Mouse (Mus musculus) CH12.LX (cell line): ENCODE measurements around the gene Rbfox1. TPM values are rescaled to one million over a fixed set of nuclear protein-coding genes. Genes with fewer than 3 reads are reported as not detected.

ENCODE experiments used
- DNase-seq: peaks from one replicate; pipeline ENCODE4 v3.0.0-alpha.2; 2013; ENCODE audit errors: extremely low read depth
- H3K27ac ChIP-seq: 2 replicates; pipeline ENCODE4 v1.5.1; 2012; ENCODE audit warnings: low read depth, mild to moderate bottlenecking, control low read depth, moderate library complexity; ENCODE audit not compliant: insufficient read depth
- H3K27me3 ChIP-seq: replicated peaks from 2 replicates; pipeline ENCODE3; 2012; ENCODE audit warnings: inconsistent platforms
- H3K36me3 ChIP-seq, 2 experiments: replicated peaks in 1 of 2; 2 replicates each; pipeline versions ENCODE3 to v1.6.1; 2012; ENCODE audit warnings: inconsistent platforms in 1 of 2, low read length in 1 of 2, mild to moderate bottlenecking in 1 of 2, mixed read lengths in 1 of 2, moderate library complexity in 1 of 2; ENCODE audit not compliant: control insufficient read depth in 1 of 2, insufficient read depth in 1 of 2
- H3K4me1 ChIP-seq, 2 experiments: 2 replicates each; pipeline ENCODE4 v1.6.1; 2012; ENCODE audit warnings: inconsistent platforms in 1 of 2, moderate library complexity in 1 of 2; ENCODE audit not compliant: insufficient read depth in 2 of 2, control insufficient read depth in 1 of 2
- H3K4me2 ChIP-seq: 2 replicates; pipeline ENCODE4 v1.6.1; 2012; ENCODE audit warnings: low read depth, mild to moderate bottlenecking, control low read depth; ENCODE audit not compliant: poor library complexity, insufficient read depth, severe bottlenecking
- H3K4me3 ChIP-seq, 3 experiments: fragments of 150-350 bp in 1 of 3; sonication (generic) in 1 of 3; replicated peaks in 1 of 3; 2 replicates each; pipeline versions ENCODE3 to v1.5.1; 2011 to 2012; ENCODE audit warnings: low read depth in 2 of 3, low read length in 2 of 3, mild to moderate bottlenecking in 2 of 3, moderate library complexity in 2 of 3, control low read depth in 1 of 3, improper control_type of control experiment in 1 of 3, inconsistent platforms in 1 of 3, mixed read lengths in 1 of 3; ENCODE audit not compliant: poor library complexity in 1 of 3
- H3K79me2 ChIP-seq: replicated peaks from 2 replicates; pipeline ENCODE4 v1.6.1; 2012; ENCODE audit warnings: mild to moderate bottlenecking, moderate library complexity; ENCODE audit not compliant: control insufficient read depth, poor library complexity, insufficient read depth, severe bottlenecking; ENCODE audit errors: extremely low read depth
- H3K9ac ChIP-seq: 2 replicates; pipeline ENCODE4 v1.6.1; 2012; ENCODE audit warnings: low read depth, mild to moderate bottlenecking, control low read depth, moderate library complexity; ENCODE audit not compliant: insufficient read depth
- H3K9me3 ChIP-seq: replicated peaks from 2 replicates; pipeline ENCODE3; 2012; ENCODE audit warnings: low read length, inconsistent platforms, mixed read lengths
- BHLHE40 ChIP-seq: IDR thresholded peaks from 2 replicates; pipeline ENCODE4 v1.6.1; 2011; ENCODE audit warnings: mild to moderate bottlenecking, low read depth, low read length, improper control_type of control experiment
- CTCF ChIP-seq, 2 experiments: IDR thresholded peaks in 1 of 2; conservative IDR thresholded peaks in 1 of 2; 2 replicates each; pipeline ENCODE4 v1.5.1; 2011 to 2012; ENCODE audit warnings: low read depth in 2 of 2, low read length in 2 of 2, improper control_type of control experiment in 1 of 2, inconsistent platforms in 1 of 2, mild to moderate bottlenecking in 1 of 2, moderate library complexity in 1 of 2
- EP300 ChIP-seq: IDR thresholded peaks from 2 replicates; pipeline ENCODE4 v1.6.1; 2011; ENCODE audit warnings: low read length, improper control_type of control experiment
- ETS1 ChIP-seq: conservative IDR thresholded peaks from 2 replicates; pipeline ENCODE4 v1.6.1; 2012; ENCODE audit warnings: low read depth, mild to moderate bottlenecking, inconsistent platforms, low read length, improper control_type of control experiment, moderate library complexity
- GABPA ChIP-seq: IDR thresholded peaks from 2 replicates; pipeline ENCODE4 v1.6.1; 2012; ENCODE audit warnings: low read depth, low read length, improper control_type of control experiment, inconsistent platforms; ENCODE audit not compliant: insufficient replicate concordance
- IRF4 ChIP-seq: IDR thresholded peaks from 2 replicates; pipeline ENCODE4 v1.6.1; 2014; ENCODE audit warnings: low read depth, mild to moderate bottlenecking, inconsistent platforms, low read length, improper control_type of control experiment
- JUN ChIP-seq: IDR thresholded peaks from 2 replicates; pipeline ENCODE4 v1.6.1; 2011; ENCODE audit warnings: low read depth, mild to moderate bottlenecking, low read length, improper control_type of control experiment, moderate library complexity; ENCODE audit not compliant: insufficient read depth
- KAT2A ChIP-seq: IDR thresholded peaks from 2 replicates; pipeline ENCODE4 v1.6.1; 2012; ENCODE audit warnings: low read length, improper control_type of control experiment, inconsistent platforms; ENCODE audit not compliant: insufficient replicate concordance
- MAX ChIP-seq: IDR thresholded peaks from 2 replicates; pipeline ENCODE4 v1.6.1; 2011; ENCODE audit warnings: low read length, improper control_type of control experiment
- MXI1 ChIP-seq: IDR thresholded peaks from 2 replicates; pipeline ENCODE4 v1.6.1; 2011; ENCODE audit warnings: mild to moderate bottlenecking, low read depth, low read length, improper control_type of control experiment
- NELFE ChIP-seq: IDR thresholded peaks from 2 replicates; pipeline ENCODE4 v1.6.1; 2011; ENCODE audit warnings: low read depth, low read length, improper control_type of control experiment
- NRF1 ChIP-seq: IDR thresholded peaks from 2 replicates; pipeline ENCODE4 v1.6.1; 2014; ENCODE audit warnings: low read depth, mild to moderate bottlenecking, inconsistent platforms, low read length, improper control_type of control experiment, moderate library complexity
- PAX5 ChIP-seq: IDR thresholded peaks from 2 replicates; pipeline ENCODE4 v1.6.1; 2012; ENCODE audit warnings: low read length, inconsistent platforms, mixed read lengths
- POLR2A ChIP-seq: IDR thresholded peaks from 2 replicates; pipeline ENCODE4 v1.6.1; 2011; ENCODE audit warnings: low read depth, mild to moderate bottlenecking, improper control_type of control experiment, low read length
- TBP ChIP-seq: conservative IDR thresholded peaks from 2 replicates; pipeline ENCODE4 v1.6.1; 2011; ENCODE audit warnings: low read depth, low read length, improper control_type of control experiment
- UBTF ChIP-seq: IDR thresholded peaks from 2 replicates; pipeline ENCODE4 v1.6.1; 2012; ENCODE audit warnings: low read depth, mild to moderate bottlenecking, inconsistent platforms, low read length, improper control_type of control experiment, moderate library complexity
- USF1 ChIP-seq: IDR thresholded peaks from 2 replicates; pipeline ENCODE4 v1.6.1; 2014; ENCODE audit warnings: low read depth, mild to moderate bottlenecking, inconsistent platforms, low read length, improper control_type of control experiment
- ZKSCAN1 ChIP-seq: IDR thresholded peaks from 2 replicates; pipeline ENCODE4 v1.6.1; 2012; ENCODE audit warnings: low read depth, inconsistent platforms, low read length, improper control_type of control experiment, borderline replicate concordance
- ZMIZ1 ChIP-seq: IDR thresholded peaks from 2 replicates; pipeline ENCODE4 v1.6.1; 2012; ENCODE audit warnings: low read depth, mild to moderate bottlenecking, inconsistent platforms, low read length, improper control_type of control experiment
- ZNF384 ChIP-seq: IDR thresholded peaks from 2 replicates; pipeline ENCODE4 v1.6.1; 2012; ENCODE audit warnings: low read depth, low read length, improper control_type of control experiment, inconsistent platforms
- dilution Hi-C: fragments of 300-500 bp; cut with MboI; formaldehyde crosslinking; loops from 2 replicates; pipeline ENCODE4 v1.14.3; 2020; ENCODE audit warnings: low sequenced_read_pairs; ENCODE audit not compliant: extremely low pct_unique_long_range_greater_than_20kb, extremely low pct_ligation_motif_present
- in situ Hi-C: fragments of 300-500 bp; cut with MboI; formaldehyde crosslinking; loops from 3 replicates; pipeline ENCODE4 v1.14.3; 2019; ENCODE audit warnings: low sequenced_read_pairs, low pct_ligation_motif_present, low pct_unique_long_range_greater_than_20kb, mixed read lengths
- polyA plus RNA-seq: library from polyadenylated mRNA; unstranded; fragments of >175 nt; gene quantifications from 2 replicates; pipeline ENCODE4 v1.2.1, GENCODE M21; 2012; ENCODE audit warnings: low read depth; ENCODE audit not compliant: insufficient read length
- total RNA-seq, 2 experiments: library from RNA; depleted of rRNA; stranded (reverse); fragments of 300-350 nt in 1 of 2; fragments of >200 nt in 1 of 2; gene quantifications; 2 replicates each; pipeline ENCODE4 v1.2.3; 2012 to 2014

The Rbfox1 gene
- total and polyA plus RNA-seq, 3 experiments: not detected

DNA sequence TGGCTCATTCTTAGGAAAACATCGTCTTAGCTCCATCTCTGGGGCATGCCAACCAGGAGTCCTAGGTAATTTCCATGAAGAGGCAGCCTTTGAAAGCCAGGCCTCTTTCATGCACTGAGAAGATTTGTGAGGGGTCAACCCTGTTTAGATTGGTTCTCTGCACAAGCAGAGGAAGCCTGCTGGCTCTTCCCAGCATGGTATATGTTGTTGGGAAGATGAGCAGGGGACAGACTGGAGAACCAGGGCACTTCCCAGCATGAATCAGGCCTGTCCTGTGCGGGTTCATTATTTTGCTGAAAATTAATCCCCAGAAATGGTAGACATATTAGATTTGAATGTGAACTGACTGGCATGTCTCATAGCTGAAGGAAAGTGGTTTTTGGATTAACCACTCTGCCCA, 214.4 kb downstream of the Rbfox1 start:
- in situ Hi-C loops: no loop called here
- no peaks in the 10 kb centered on the region for H3K4me1 ChIP-seq
- H3K79me2 ChIP-seq: no peaks in the 10 kb centered on the region
- DNase-seq: no peak
- H3K9ac ChIP-seq: no peak overlapping the region
- dilution Hi-C loops: no loop called here
- no peaks in the 10 kb centered on the region for H3K36me3 ChIP-seq
- H3K4me3 ChIP-seq: no peak overlapping the region
- peaks cover 87% of the 10 kb centered on the region for H3K9me3 ChIP-seq
- H3K4me2 ChIP-seq: no peak overlapping the region
- H3K27me3 ChIP-seq: no peaks in the 10 kb centered on the region
- TF ChIP-seq NELFE: no peak
- H3K27ac ChIP-seq: no peak overlapping the region

DNA sequence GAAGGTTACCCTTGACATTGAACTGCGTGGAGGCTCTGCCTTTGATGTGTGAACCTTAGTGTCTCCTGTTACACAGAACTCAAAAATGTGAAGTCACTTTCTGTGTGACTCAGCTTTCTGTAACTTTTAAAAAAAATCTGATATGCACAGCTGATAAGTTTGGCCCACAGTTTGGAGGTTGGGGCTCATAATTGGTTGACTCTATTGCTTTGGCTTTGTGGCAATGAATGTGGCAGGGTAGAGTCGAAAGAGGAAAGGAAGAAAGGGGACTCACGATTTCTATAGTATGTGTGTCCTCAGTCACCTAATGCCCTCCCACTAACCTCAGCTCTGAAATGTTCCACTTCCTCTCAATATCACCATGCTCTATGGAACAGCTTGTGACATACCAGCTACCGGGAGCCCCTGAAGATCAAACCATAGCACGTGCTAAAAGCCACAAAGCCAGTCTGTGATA, 215.3 kb downstream of the Rbfox1 start:
- DNase-seq: no peak
- in situ Hi-C loops: no loop called here
- Histone ChIP-seq H3K79me2 (no peaks in the 10 kb centered on the region), H3K4me2 (no peak overlapping the region), H3K9ac (no peak overlapping the region), H3K4me3 (no peak overlapping the region), H3K4me1 (no peaks in the 10 kb centered on the region), H3K9me3 (peaks cover 87% of the 10 kb centered on the region), H3K36me3 (no peaks in the 10 kb centered on the region), H3K27ac (no peak overlapping the region), H3K27me3 (no peaks in the 10 kb centered on the region)
- TF ChIP-seq EP300: no peak
- no peak for TF ChIP-seq BHLHE40
- TF ChIP-seq JUN: no peak
- no peak for TF ChIP-seq POLR2A
- no peak for TF ChIP-seq PAX5
- TF ChIP-seq MXI1: no peak
- no peak for TF ChIP-seq IRF4
- TF ChIP-seq ZKSCAN1: no peak
- no peak for TF ChIP-seq MAX
- no peak for TF ChIP-seq TBP
- TF ChIP-seq UBTF: no peak
- no peak for TF ChIP-seq KAT2A
- TF ChIP-seq CTCF (conservative IDR thresholded peaks at IDR 0.05 in 1 of 2, IDR thresholded peaks at IDR 0.05 in 1 of 2; ENCODE audit: low read depth in 2 of 2, low read length in 2 of 2): no peak
- no peak for TF ChIP-seq NELFE
- no peak for TF ChIP-seq ZNF384
- TF ChIP-seq GABPA: no peak
- TF ChIP-seq NRF1: no peak
- TF ChIP-seq ETS1: no peak
- TF ChIP-seq USF1: no peak
- TF ChIP-seq ZMIZ1: no peak
- dilution Hi-C loops: no loop called here
